Mouse (Mus musculus) lung, embryonic 16.5 days (tissue): ENCODE data around the gene Hspa1b. TPM values are rescaled to one million over a fixed set of nuclear protein-coding genes. Genes with fewer than 3 reads are reported as not detected.
"Not testable (repeated sequence)": the region's sequence is repeated elsewhere in the genome, so short reads cannot be mapped to it uniquely, and the experiment has no call there.

Experiments
- ATAC-seq: fragments of 200-750 bp; cut with Nextera tagmentation; 2 replicates; pipeline ENCODE4 v1.8.0; 2017; ENCODE audit warnings: low read depth, mild to moderate bottlenecking, moderate library complexity
- H3K27ac ChIP-seq: fragments of 300-500 bp; sonication (generic); 2 replicates; pipeline ENCODE4 v1.5.1; 2014; ENCODE audit warnings: mild to moderate bottlenecking, control low read depth, low read length
- H3K27me3 ChIP-seq: fragments of 300-500 bp; sonication (generic); 2 replicates; pipeline ENCODE4 v1.6.1; 2014; ENCODE audit warnings: low read depth, low read length, mixed read lengths; ENCODE audit not compliant: control insufficient read depth, insufficient read depth
- H3K36me3 ChIP-seq: fragments of 300-500 bp; sonication (generic); 2 replicates; pipeline ENCODE4 v1.6.1; 2014; ENCODE audit warnings: low read length; ENCODE audit not compliant: control insufficient read depth, insufficient read depth
- H3K4me1 ChIP-seq: fragments of 300-500 bp; sonication (generic); replicated peaks from 2 replicates; pipeline ENCODE4 v1.6.1; 2014; ENCODE audit warnings: low read length, mixed read lengths; ENCODE audit not compliant: control insufficient read depth, insufficient read depth
- H3K4me2 ChIP-seq: fragments of 300-500 bp; sonication (generic); 2 replicates; pipeline ENCODE4 v1.6.1; 2014; ENCODE audit warnings: low read depth, low read length, control low read depth
- H3K4me3 ChIP-seq: fragments of 300-500 bp; sonication (generic); 2 replicates; pipeline ENCODE4 v1.5.1; 2014; ENCODE audit warnings: mild to moderate bottlenecking, low read length, control low read depth
- H3K9ac ChIP-seq: fragments of 300-500 bp; sonication (generic); 2 replicates; pipeline ENCODE4 v1.6.1; 2014; ENCODE audit warnings: low read length, control low read depth
- H3K9me3 ChIP-seq: fragments of 300-500 bp; sonication (generic); 2 replicates; pipeline ENCODE4 v1.6.1; 2016; ENCODE audit warnings: low read length; ENCODE audit not compliant: control insufficient read depth
- WGBS: fragments of 180-500 bp; shearing (Covaris S2); extraction: QIAGEN DNeasy Blood & Tissue Kit; methylation state at CpG from one replicate; pipeline ENCODE4 v1.1.7; 2014; 5-methylcytosine and 5-hydroxymethylcytosine counted together
- polyA plus RNA-seq: library from polyadenylated mRNA; unstranded; fragments of >200 nt; fragmentation: Nextera tagmentation; extraction: Ambion mirVana; gene quantifications from 2 replicates; pipeline ENCODE4 v1.2.1, GENCODE M21; 2015

Gene Hspa1b
- 0.10 and 0.19 TPM in 2 replicates for polyA plus RNA-seq

DNA sequence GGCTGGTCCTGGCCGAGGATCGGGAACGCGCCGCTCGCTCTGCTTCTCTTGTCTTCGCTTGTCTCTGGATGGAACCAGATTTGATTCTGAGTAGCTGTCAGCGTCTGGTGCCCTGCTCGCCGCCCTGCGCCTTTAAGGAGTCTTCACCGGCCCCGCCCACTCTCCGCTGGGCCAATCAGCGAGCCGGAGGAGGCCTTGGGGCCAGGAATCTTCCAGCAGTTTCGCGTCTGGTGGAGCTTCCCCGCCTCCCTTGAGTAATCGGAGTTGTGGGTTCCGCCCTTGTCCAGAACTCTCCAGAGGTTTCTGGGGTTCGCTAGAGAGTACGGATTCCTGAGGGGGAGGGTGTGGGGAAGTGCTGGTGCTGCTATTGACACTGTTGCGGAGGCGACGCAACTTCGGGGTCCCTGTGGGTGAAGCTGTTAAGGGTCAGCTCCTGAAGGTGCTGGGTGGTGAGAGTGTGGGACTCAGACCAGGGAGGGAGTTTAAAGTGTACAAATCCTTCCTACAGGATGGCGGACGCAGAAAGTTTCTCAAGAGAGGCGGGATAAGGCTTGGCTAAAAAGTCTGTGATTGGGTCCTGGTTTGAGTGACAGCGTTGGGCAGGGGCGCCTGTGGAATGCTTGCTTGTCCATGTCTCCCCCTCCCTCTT, at the start of gene Hspa1b:
Gene Hspa1b (minus strand): TSS at position 109 of the 649 bp plus-strand sequence.
- peak within 1 kb of the TSS; percentile 63 for H3K4me2 ChIP-seq
- under 1% methylated on average over 24 of the region's 32 CpGs for WGBS

DNA sequence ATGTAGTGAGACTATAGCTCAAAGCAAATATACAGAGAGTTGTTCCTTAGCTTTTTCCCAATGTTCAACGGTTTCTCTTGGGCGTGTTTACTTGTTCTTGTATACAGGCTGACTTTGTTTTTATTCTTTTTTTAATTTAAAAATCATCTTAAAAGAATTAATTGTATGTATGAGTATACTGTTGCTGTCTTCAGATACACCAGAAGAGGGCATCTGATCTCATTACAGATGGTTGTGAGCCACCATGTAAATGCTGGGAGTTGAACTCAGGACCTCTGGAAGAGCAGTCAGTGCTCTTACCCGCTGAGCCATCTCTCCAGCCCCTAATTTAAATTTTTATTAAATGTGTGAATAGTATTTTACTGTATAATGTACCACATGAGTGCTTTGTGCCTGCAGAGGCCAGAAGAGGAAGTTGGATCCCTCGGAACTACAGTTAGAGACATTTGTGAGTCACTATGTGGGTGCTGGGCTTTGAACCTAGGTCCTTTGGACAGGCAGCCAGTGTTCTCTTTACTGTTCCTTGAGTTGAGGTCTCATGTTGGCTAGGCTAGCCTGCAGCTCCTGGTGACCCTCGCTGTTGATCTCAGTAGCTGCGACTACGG, 48.5 kb upstream of the Hspa1b start:
- Histone ChIP-seq H3K9ac (no peak overlapping the region), H3K4me2 (no peak overlapping the region), H3K9me3 (no peaks in the 10 kb centered on the region), H3K4me1 (peaks cover 9% of the 10 kb centered on the region), H3K27me3 (no peaks in the 10 kb centered on the region), H3K4me3 (no peak overlapping the region), H3K27ac (no peak overlapping the region), H3K36me3 (peaks cover 46% of the 10 kb centered on the region)
- ATAC-seq: no peak
- WGBS: 89% methylated on average over 7 of the region's 7 CpGs

More for the DNA sequence above, at the start of gene Hspa1b:
- not testable (repeated sequence) for H3K9me3 ChIP-seq, H3K27me3 ChIP-seq, H3K36me3 ChIP-seq, H3K4me1 ChIP-seq
- Histone ChIP-seq H3K4me3 (peak within 1 kb of the TSS; percentile 64), H3K9ac (peak within 1 kb of the TSS; percentile 82), H3K27ac (peak within 1 kb of the TSS; percentile 99)
- peak; percentile 96 for ATAC-seq

DNA sequence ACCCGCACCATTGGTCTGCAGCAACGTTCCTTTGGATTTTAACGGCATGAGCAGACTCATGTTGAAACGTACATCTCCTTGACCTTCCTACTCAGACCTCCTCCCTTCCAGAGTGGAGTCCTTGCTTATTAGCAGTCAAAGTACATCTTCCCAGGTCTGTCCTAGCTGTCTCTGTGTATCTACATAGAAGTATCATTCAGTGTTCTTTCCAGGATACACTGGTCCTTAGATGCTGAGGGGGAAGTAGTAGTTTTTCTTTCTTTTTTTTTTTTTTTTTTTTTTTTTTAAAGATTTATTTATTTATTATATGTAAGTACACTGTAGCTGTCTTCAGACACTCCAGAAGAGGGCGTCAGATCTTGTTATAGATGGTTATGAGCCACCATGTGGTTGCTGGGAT, 46.9 kb upstream of the Hspa1b start:
- not testable (repeated sequence) for H3K27me3 ChIP-seq, H3K4me2 ChIP-seq, H3K4me3 ChIP-seq, H3K9ac ChIP-seq, ATAC-seq, H3K27ac ChIP-seq, H3K9me3 ChIP-seq
- Histone ChIP-seq H3K36me3 (peaks cover 33% of the 10 kb centered on the region), H3K4me1 (peaks cover 14% of the 10 kb centered on the region)
- 95% methylated on average over 4 of the region's 5 CpGs for WGBS

DNA sequence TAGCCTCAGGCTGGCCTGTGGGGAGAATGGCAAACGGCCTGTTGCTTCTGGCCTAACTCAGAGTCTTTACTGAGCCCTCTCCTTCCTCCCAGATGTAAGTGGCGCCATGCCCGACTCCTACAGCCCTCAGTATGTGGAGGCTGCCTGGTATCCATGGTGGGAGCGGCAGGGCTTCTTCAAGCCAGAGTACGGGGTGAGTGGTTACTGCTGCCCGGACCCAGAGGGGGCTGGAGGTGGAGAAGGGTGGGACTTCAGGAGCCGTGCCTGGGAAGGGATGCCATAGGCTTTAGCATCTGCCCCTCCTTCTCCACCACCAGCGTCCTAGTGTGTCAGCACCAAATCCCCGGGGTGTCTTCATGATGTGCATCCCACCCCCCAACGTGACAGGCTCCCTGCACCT, 46.1 kb upstream of the Hspa1b start:
- no peaks in the 10 kb centered on the region for H3K27me3 ChIP-seq
- H3K9me3 ChIP-seq: no peaks in the 10 kb centered on the region
- ATAC-seq: no peak
- no peak overlapping the region for H3K27ac ChIP-seq
- WGBS: 89% methylated on average over 10 of the region's 10 CpGs
- peaks cover 25% of the 10 kb centered on the region for H3K36me3 ChIP-seq
- H3K4me3 ChIP-seq: no peak overlapping the region
- no peak overlapping the region for H3K4me2 ChIP-seq
- H3K4me1 ChIP-seq: peaks cover 14% of the 10 kb centered on the region
- no peak overlapping the region for H3K9ac ChIP-seq

DNA sequence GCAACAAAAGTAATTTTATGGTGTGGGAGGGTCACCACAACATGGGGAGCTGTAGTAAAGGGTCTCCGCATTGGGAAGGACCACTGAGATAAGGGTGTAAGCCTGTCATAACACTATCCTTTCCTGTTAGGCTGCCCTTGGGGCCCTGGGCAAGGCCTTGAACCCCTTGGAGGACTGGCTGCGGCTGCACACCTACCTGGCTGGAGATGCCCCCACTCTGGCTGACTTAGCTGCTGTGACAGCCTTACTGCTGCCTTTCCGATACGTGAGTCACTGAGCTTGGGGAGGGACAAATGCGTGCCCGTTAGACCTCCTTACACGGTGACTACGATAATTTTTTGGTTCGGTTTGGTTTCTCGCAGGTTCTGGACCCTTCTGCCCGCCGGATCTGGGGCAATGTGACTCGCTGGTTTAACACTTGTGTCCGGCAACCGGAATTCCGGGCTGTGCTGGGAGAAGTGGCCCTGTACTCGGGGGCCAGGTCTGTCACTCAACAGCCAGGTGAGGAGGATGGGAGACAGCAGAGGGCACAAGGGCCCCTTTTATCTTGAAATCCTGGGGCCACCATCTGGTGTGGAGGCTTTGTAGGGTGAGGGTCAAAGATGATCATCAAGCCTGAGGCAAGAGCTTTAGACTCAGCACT, 45.2 kb upstream of the Hspa1b start:
- Histone ChIP-seq H3K4me2 (no peak overlapping the region), H3K27ac (no peak overlapping the region), H3K9ac (no peak overlapping the region), H3K27me3 (no peaks in the 10 kb centered on the region), H3K4me1 (peaks cover 16% of the 10 kb centered on the region), H3K36me3 (peaks cover 20% of the 10 kb centered on the region), H3K4me3 (no peak overlapping the region), H3K9me3 (no peaks in the 10 kb centered on the region)
- WGBS: 92% methylated on average over 17 of the region's 17 CpGs
- ATAC-seq: no peak

DNA sequence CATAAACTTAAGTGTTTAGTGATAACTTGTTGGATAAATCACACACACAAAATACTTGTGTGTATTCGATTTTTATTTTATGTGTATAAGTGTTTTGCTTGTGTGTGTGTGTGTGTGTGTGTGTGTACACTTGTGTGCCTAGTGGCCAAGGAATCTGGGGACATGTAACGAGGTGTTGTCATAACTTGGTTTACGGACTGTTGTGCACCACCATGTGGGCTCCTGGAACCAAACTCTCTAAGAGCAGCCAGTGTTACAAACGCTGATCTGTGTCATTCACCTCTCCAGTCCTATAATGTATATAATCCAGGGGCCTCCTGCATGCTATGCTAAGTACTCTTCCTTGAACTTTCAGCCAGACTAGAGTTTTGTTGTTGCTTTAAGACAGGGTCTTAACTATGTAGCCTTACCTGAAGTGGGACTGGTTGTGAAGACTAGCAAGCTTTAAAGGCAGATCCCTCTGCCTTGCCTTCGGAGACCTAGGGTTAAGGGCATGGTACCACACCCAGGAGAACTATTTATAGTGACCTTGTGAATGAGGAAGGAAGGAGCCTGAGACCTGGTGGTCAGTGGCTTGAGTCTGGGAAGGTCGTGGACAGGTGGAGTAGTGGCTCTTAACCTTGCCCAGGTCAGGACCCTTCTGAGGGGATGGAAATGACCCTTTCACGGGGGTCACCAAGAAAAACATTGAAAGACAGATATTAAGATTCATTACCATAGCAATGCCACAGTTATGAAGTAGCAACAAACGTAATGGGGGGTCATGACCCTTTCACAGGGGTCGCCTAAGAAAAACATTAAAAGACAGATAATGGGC, 44.2 kb upstream of the Hspa1b start:
- Histone ChIP-seq H3K9me3 (no peaks in the 10 kb centered on the region), H3K27me3 (no peaks in the 10 kb centered on the region), H3K9ac (peak overlapping the region; percentile 96; the same call in 1 of the 2 replicates), H3K4me3 (no peak overlapping the region), H3K27ac (no peak overlapping the region), H3K4me2 (peak overlapping the region; percentile 98; the same call in 1 of the 2 replicates), H3K36me3 (peaks cover 19% of the 10 kb centered on the region), H3K4me1 (peaks cover 26% of the 10 kb centered on the region)
- ATAC-seq: no peak
- WGBS: 41% methylated on average over 9 of the region's 9 CpGs

DNA sequence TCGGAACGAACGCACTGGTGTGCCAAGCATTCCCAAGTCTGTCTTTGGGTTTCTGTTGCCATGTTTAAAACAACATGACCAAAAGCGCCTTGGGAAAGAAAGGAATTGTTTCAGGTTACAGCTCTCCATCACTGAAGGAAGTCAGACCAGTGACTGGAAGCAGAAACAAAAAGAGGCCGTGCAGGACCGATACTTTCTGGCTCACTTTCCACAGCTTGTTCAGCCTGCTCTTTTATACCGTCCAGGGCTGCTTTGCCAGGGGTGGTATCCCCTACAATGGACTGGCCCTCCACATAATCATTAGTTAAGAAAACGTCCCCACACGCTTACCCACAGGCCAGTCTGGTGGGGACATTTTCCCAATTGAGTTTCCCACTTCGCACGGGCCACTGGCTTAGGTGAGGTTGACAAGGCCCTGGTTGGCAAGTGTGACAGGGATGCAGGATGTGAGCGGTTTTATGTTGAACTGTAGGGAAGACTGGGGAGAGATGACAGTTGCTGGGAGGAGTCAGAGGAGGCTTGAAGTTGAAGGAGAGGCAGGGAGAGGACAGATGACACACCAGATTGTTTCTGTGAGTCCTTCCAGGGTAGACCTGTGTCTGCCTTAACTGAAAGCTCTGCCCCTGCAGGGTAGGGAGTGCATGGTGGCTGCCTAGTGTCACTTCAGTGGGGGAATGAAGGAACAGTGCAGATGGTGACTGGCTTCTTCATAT, 43.3 kb upstream of the Hspa1b start:
- Histone ChIP-seq H3K9ac (peak overlapping the region; percentile 96), H3K4me3 (peak overlapping the region; percentile 87), H3K27me3 (no peaks in the 10 kb centered on the region), H3K9me3 (no peaks in the 10 kb centered on the region), H3K27ac (peak overlapping the region; percentile 99), H3K36me3 (peaks cover 20% of the 10 kb centered on the region), H3K4me2 (peak overlapping the region; percentile 98), H3K4me1 (peaks cover 35% of the 10 kb centered on the region)
- ATAC-seq: no peak
- WGBS: 2% methylated on average over 12 of the region's 12 CpGs

DNA sequence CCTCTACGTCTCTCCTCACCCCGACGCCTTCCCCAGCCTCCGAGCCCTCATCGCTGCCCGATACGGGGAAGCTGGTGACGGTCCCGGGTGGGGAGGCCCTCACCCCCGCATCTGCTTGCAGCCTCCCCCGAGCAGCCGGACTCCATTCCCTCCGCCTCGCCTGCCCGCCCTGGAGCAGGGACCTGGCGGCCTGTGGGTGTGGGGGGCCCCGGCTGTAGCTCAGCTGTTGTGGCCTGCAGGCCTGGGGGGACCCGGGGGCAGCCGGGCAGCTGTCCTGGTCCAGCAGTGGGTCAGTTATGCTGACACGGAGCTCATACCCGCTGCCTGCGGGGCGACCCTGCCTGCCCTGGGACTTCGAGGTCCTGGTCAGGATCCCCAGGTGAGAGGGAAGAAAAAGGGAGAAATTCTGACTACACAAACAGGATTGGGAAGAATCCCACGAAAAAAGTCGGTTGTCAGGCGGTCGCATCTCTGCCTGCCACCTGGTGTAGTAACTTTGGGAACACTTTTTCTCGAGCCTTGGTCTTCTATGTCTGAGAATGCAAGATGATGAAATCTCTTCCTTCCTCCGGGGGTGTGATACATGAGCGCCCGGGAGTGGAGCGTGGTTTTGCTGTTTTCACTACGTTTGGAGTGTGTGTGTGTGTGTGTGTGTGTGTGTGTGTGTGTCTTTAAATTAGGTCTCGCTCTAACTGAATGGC, 42.6 kb upstream of the Hspa1b start:
- Histone ChIP-seq H3K9ac (peak overlapping the region; percentile 96), H3K36me3 (peaks cover 18% of the 10 kb centered on the region), H3K4me3 (peak overlapping the region; percentile 87), H3K4me1 (peaks cover 41% of the 10 kb centered on the region), H3K27me3 (no peaks in the 10 kb centered on the region), H3K4me2 (peak overlapping the region; percentile 98), H3K27ac (peak overlapping the region; percentile 99), H3K9me3 (no peaks in the 10 kb centered on the region)
- no peak; the same call in 1 of the 2 replicates for ATAC-seq
- WGBS: under 1% methylated on average over 34 of the region's 35 CpGs
